Comparison of ENCODE assay signal across 8 mouse cellular contexts in genomic region chr4:119292771-119293573, GRCm38 (mm10). TPM values are rescaled to one million over a fixed set of nuclear protein-coding genes. Genes with fewer than 3 reads are reported as not detected.
DNase-seq lines count a peak whose midpoint lies in the region; ATAC-seq and TF ChIP-seq lines count a peak whose summit lies in the region.

No protein-coding gene starts in this region.

- peak overlapping the region; percentile 87 for H3K4me3 ChIP-seq in hindbrain, postnatal 0 days (ENCODE audit: low read length)

- intact Hi-C loops in left cerebral cortex, postnatal 14 days (cut with DNase I): loop anchor here (5.0 kb wide), 1 partner anchor 41 kb away; no protein-coding TSS in a partner anchor

- H3K36me3 ChIP-seq in hindbrain, postnatal 0 days (ENCODE audit: insufficient read depth, low read length): no peaks in the 10 kb centered on the region

- no peaks in the 10 kb centered on the region for H3K9me3 ChIP-seq in hindbrain, postnatal 0 days (ENCODE audit: low read length)

- under 1% methylated on average over 24 of the region's 24 CpGs for WGBS in hindbrain, postnatal 0 days

- H3K27ac ChIP-seq in hindbrain, postnatal 0 days: peak overlapping the region; percentile 84

- ATAC-seq in hindbrain, postnatal 0 days: no peak
- ATAC-seq in megakaryocyte progenitor cell, adult 5-6 weeks (replicated peaks; ENCODE audit: poor library complexity): peak; percentile 43
- ATAC-seq in activated CD4-positive, CD25-positive, alpha-beta regulatory T cell, adult 4 months: no peak

- no peaks in the 10 kb centered on the region for H3K4me1 ChIP-seq in hindbrain, postnatal 0 days (ENCODE audit: insufficient read depth, low read length)

- H3K4me2 ChIP-seq in hindbrain, postnatal 0 days (ENCODE audit: low read depth, low read length): peak overlapping the region; percentile 76

- peak; percentile 53 to 84 for DNase-seq in adrenal gland, adult (ENCODE audit: inconsistent age in 2 of 2, low spot score in 1 of 2)
- DNase-seq in embryo, embryonic 10 days (ENCODE audit: low spot score): peak; percentile 65
- DNase-seq in gastrocnemius, adult 8-10 months (ENCODE audit: low spot score in 2 of 2): peak; percentile 15 to 27
- DNase-seq in hindbrain, postnatal 0 days (ENCODE audit: low spot score): peak; percentile 86
- peak; percentile 66 to 80 for DNase-seq in left cerebral cortex, postnatal 14 days (ENCODE audit: low spot score in 2 of 2)
- DNase-seq in right cerebral cortex, postnatal 25 days: peak; percentile 61

- no peaks in the 10 kb centered on the region for H3K27me3 ChIP-seq in hindbrain, postnatal 0 days (ENCODE audit: insufficient read depth, low read length)

- no peak for TF ChIP-seq CTCF in hindbrain, postnatal 0 days (IDR thresholded peaks at IDR 0.05; ENCODE audit: low read depth)

- peak overlapping the region; percentile 84 for H3K9ac ChIP-seq in hindbrain, postnatal 0 days (replicated peaks; ENCODE audit: low read length)

RNA-seq across cellular contexts. Expression of gene Ybx1, which starts 1.4 kb away (rescaled TPM):
- 100 to 1,000 TPM; 604 to 694 (median 660) TPM for total RNA-seq in gastrocnemius, adult 8-10 months (2022)
- 376 and 481 TPM in 2 replicates for total RNA-seq in hindbrain, postnatal 0 days (2014; rRNA removed)
- polyA plus RNA-seq in hindbrain, postnatal 0 days (2015; fragmentation: Nextera tagmentation; extraction: Ambion mirVana): 922 and 930 TPM in 2 replicates
- total RNA-seq in left cerebral cortex, postnatal 14 days (2021): 100 to 1,000 TPM; 441 to 483 TPM
- total RNA-seq in megakaryocyte progenitor cell, adult 5-6 weeks (2015): 1,533 and 1,599 TPM in 2 replicates
- 1,470 and 1,694 TPM in 2 replicates for total RNA-seq in megakaryocyte progenitor cell, adult 5-6 weeks (2017)
- polyA plus RNA-seq in activated CD4-positive, CD25-positive, alpha-beta regulatory T cell, adult 4 months (2017; shearing (Covaris generic)): 100 to 1,000 TPM; 172 to 180 TPM

RNA-seq across cellular contexts. Expression of gene Ppih, which starts 27.4 kb away (rescaled TPM):
- 10 to 100 TPM in 1 of 4 experiments, 1 to 10 TPM in 3; 6.3 to 10.0 (median 7.4) TPM for total RNA-seq in gastrocnemius, adult 8-10 months (2022)
- 27.4 and 29.9 TPM in 2 replicates for total RNA-seq in hindbrain, postnatal 0 days (2014; rRNA removed)
- 50.4 and 55.3 TPM in 2 replicates for polyA plus RNA-seq in hindbrain, postnatal 0 days (2015; fragmentation: Nextera tagmentation; extraction: Ambion mirVana)
- total RNA-seq in left cerebral cortex, postnatal 14 days (2021): 10 to 100 TPM; 18.0 to 19.1 TPM
- 137 and 138 TPM in 2 replicates for total RNA-seq in megakaryocyte progenitor cell, adult 5-6 weeks (2015)
- total RNA-seq in megakaryocyte progenitor cell, adult 5-6 weeks (2017): 161 and 163 TPM in 2 replicates
- polyA plus RNA-seq in activated CD4-positive, CD25-positive, alpha-beta regulatory T cell, adult 4 months (2017; shearing (Covaris generic)): 10 to 100 TPM; 38.7 to 42.8 TPM

RNA-seq across cellular contexts. Expression of gene Cldn19, which starts 37.8 kb away (rescaled TPM):
- total RNA-seq in gastrocnemius, adult 8-10 months (2022): 1 to 10 TPM in 2 of 4 experiments, under 1 TPM in 2; 0.46 to 1.1 (median 0.95) TPM
- 3.6 and 5.1 TPM in 2 replicates for total RNA-seq in hindbrain, postnatal 0 days (2014; rRNA removed)
- 1.1 and 1.7 TPM in 2 replicates for polyA plus RNA-seq in hindbrain, postnatal 0 days (2015; fragmentation: Nextera tagmentation; extraction: Ambion mirVana)
- total RNA-seq in left cerebral cortex, postnatal 14 days (2021): under 1 TPM; 0.15 to 0.24 TPM
- not detected in 2 replicates for total RNA-seq in megakaryocyte progenitor cell, adult 5-6 weeks (2015)
- total RNA-seq in megakaryocyte progenitor cell, adult 5-6 weeks (2017): not detected in 2 replicates
- not detected for polyA plus RNA-seq in activated CD4-positive, CD25-positive, alpha-beta regulatory T cell, adult 4 months (2017; shearing (Covaris generic))

Comparison
In these comparisons a context has a peak if more than half of its experiments do, and no peak if none do; other contexts are left out.
1. DNase-seq: peak in every context shown above with its lines; median percentile 86 in hindbrain, postnatal 0 days; 73 in left cerebral cortex, postnatal 14 days; 68 in adrenal gland, adult; 65 in embryo, embryonic 10 days; 61 in right cerebral cortex, postnatal 25 days; 21 in gastrocnemius, adult 8-10 months.